Mouse (Mus musculus): Measurements from ENCODE around the gene Depdc7. TPM values are rescaled to one million over a fixed set of nuclear protein-coding genes. Genes with fewer than 3 reads are reported as not detected.

Gene Depdc7
- total RNA-seq, 2 experiments from 2014 or later = 2.4 to 3.3 TPM

Other genes starting within 250 kb of the Depdc7 start
- 100 to 1,000 TPM; 148 to 153 TPM for gene Hipk3, start 248.4 kb downstream of the Depdc7 start, total RNA-seq (2021)
- gene Cstf3, start 152.4 kb downstream of the Depdc7 start, total RNA-seq (2021) = 10 to 100 TPM; 22.6 to 28.9 TPM
- gene Tcp11l1, start 30.7 kb downstream of the Depdc7 start, total RNA-seq (2021) = 1 to 10 TPM; 7.1 to 9.5 TPM
- not detected for gene Pin1rt1, start 26.5 kb downstream of the Depdc7 start, total RNA-seq (2021)
- 10 to 100 TPM; 27.6 to 28.5 TPM for gene Qser1, start 73.9 kb upstream of the Depdc7 start, total RNA-seq (2021)
- 1 to 10 TPM in 1 of 2 experiments, under 1 TPM in 1; 0.78 to 1.6 TPM for gene Prrg4, start 107.0 kb upstream of the Depdc7 start, total RNA-seq (2021)
- gene Ccdc73, start 124.9 kb upstream of the Depdc7 start, total RNA-seq (2021) = 1 to 10 TPM; 3.1 to 4.1 TPM

Data from gastrocnemius, postnatal 4 days (tissue).